Mouse (Mus musculus) ES-Bruce4 (cell line): ENCODE data around the gene Gsta3. TPM values are rescaled to one million over a fixed set of nuclear protein-coding genes. Genes with fewer than 3 reads are reported as not detected.
"Not testable (repeated sequence)": the region's sequence is repeated elsewhere in the genome, so short reads cannot be mapped to it uniquely, and the experiment has no call there.

Experiments used
- H3K27ac ChIP-seq: 2 replicates; pipeline ENCODE4 v1.5.1; 2012; ENCODE audit warnings: low read length, inconsistent platforms; ENCODE audit not compliant: insufficient read depth
- H3K27me3 ChIP-seq: 2 replicates; pipeline ENCODE4 v1.6.1; 2012; ENCODE audit warnings: mild to moderate bottlenecking, low read length, inconsistent platforms; ENCODE audit not compliant: control insufficient read depth, poor library complexity, insufficient read depth, severe bottlenecking
- H3K36me3 ChIP-seq: 2 replicates; pipeline ENCODE4 v1.6.1; 2012; ENCODE audit warnings: inconsistent platforms, mild to moderate bottlenecking, low read length, moderate library complexity; ENCODE audit not compliant: control insufficient read depth, poor library complexity, insufficient read depth, severe bottlenecking
- H3K4me1 ChIP-seq: one replicate; pipeline ENCODE4 v1.8.1; 2011; ENCODE audit warnings: low read length; ENCODE audit not compliant: control insufficient read depth, insufficient read depth
- H3K4me3 ChIP-seq: 2 replicates; pipeline ENCODE4 v1.5.1; 2011; ENCODE audit warnings: low read depth, mild to moderate bottlenecking, low read length
- H3K9ac ChIP-seq: 2 replicates; pipeline ENCODE4 v1.6.1; 2012; ENCODE audit warnings: low read depth, mild to moderate bottlenecking, inconsistent platforms; ENCODE audit not compliant: poor library complexity, severe bottlenecking
- H3K9me3 ChIP-seq: replicated peaks from 2 replicates; pipeline ENCODE4 v1.6.1; 2012; ENCODE audit warnings: mild to moderate bottlenecking, low read length, inconsistent platforms; ENCODE audit not compliant: control insufficient read depth, poor library complexity, insufficient read depth, severe bottlenecking
- CTCF ChIP-seq: IDR thresholded peaks from one replicate; pipeline ENCODE4 v1.8.1; 2011; ENCODE audit warnings: low read depth, low read length
- EP300 ChIP-seq: IDR thresholded peaks from 2 replicates; pipeline ENCODE4 v1.6.1; 2011; ENCODE audit warnings: low read depth, low read length; ENCODE audit not compliant: insufficient read depth
- POLR2A ChIP-seq: IDR thresholded peaks from one replicate; pipeline ENCODE4 v1.8.1; 2011; ENCODE audit warnings: low read length; ENCODE audit not compliant: insufficient read depth
- polyA plus RNA-seq: library from polyadenylated mRNA; stranded (reverse); fragments of >200 nt; gene quantifications from 2 replicates; pipeline ENCODE4 v1.2.4, GENCODE M21; 2011; ENCODE audit warnings: low read depth; ENCODE audit not compliant: missing spikeins, insufficient read depth, insufficient read length

Gene Gsta3
- polyA plus RNA-seq, 1 experiment, result 1.5 TPM

GRCm38 (mm10) chr1:21273091-21273490 lies 32.7 kb downstream of the Gsta3 start:
- no peaks in the 10 kb centered on the region for H3K4me1 ChIP-seq
- no peaks in the 10 kb centered on the region for H3K27me3 ChIP-seq
- no peak overlapping the region for H3K4me3 ChIP-seq
- H3K9ac ChIP-seq, result no peak overlapping the region
- TF ChIP-seq CTCF, result no peak
- TF ChIP-seq EP300, result no peak
- no peak for TF ChIP-seq POLR2A
- H3K36me3 ChIP-seq, result no peaks in the 10 kb centered on the region
- no peak overlapping the region for H3K27ac ChIP-seq
- H3K9me3 ChIP-seq, result no peaks in the 10 kb centered on the region

- Histone ChIP-seq H3K27me3 (no peaks in the 10 kb centered on the region), H3K9me3 (no peaks in the 10 kb centered on the region), H3K27ac (no peak overlapping the region), H3K4me1 (no peaks in the 10 kb centered on the region), H3K9ac (no peak overlapping the region), H3K36me3 (no peaks in the 10 kb centered on the region), H3K4me3 (no peak overlapping the region)
- TF ChIP-seq POLR2A (no peak), CTCF (no peak), EP300 (no peak)
These were observed 34.1 kb downstream of the Gsta3 start for GRCm38 (mm10) chr1:21274437-21275040.

- H3K9ac ChIP-seq, H3K4me3 ChIP-seq, H3K27ac ChIP-seq, H3K9me3 ChIP-seq, H3K36me3 ChIP-seq, H3K4me1 ChIP-seq, H3K27me3 ChIP-seq: not testable (repeated sequence)
These were observed 35.0 kb downstream of the Gsta3 start for GRCm38 (mm10) chr1:21275366-21275765.

GRCm38 (mm10) chr1:21276158-21276557 lies 35.8 kb downstream of the Gsta3 start:
- H3K9me3 ChIP-seq, H3K36me3 ChIP-seq, H3K27me3 ChIP-seq, H3K4me3 ChIP-seq, H3K9ac ChIP-seq, H3K4me1 ChIP-seq, H3K27ac ChIP-seq: not testable (repeated sequence)

GRCm38 (mm10) chr1:21280306-21280705 lies 39.9 kb downstream of the Gsta3 start:
- Histone ChIP-seq H3K9ac (no peak overlapping the region), H3K27me3 (no peaks in the 10 kb centered on the region), H3K9me3 (no peaks in the 10 kb centered on the region), H3K27ac (no peak overlapping the region), H3K4me1 (no peaks in the 10 kb centered on the region), H3K36me3 (no peaks in the 10 kb centered on the region), H3K4me3 (no peak overlapping the region)
- TF ChIP-seq POLR2A (no peak), EP300 (no peak), CTCF (no peak)

GRCm38 (mm10) chr1:21284644-21285043 lies 44.3 kb downstream of the Gsta3 start:
- not testable (repeated sequence) for H3K9me3 ChIP-seq, H3K27ac ChIP-seq, H3K4me1 ChIP-seq, H3K36me3 ChIP-seq, H3K4me3 ChIP-seq, H3K9ac ChIP-seq, H3K27me3 ChIP-seq

GRCm38 (mm10) chr1:21291394-21291793 lies 51.0 kb downstream of the Gsta3 start:
- TF ChIP-seq EP300 (no peak), POLR2A (no peak), CTCF (no peak)

More at GRCm38 (mm10) chr1:21291394-21291793, 51.0 kb downstream of the Gsta3 start:
- Histone ChIP-seq H3K36me3 (no peaks in the 10 kb centered on the region), H3K27me3 (no peaks in the 10 kb centered on the region), H3K4me1 (no peaks in the 10 kb centered on the region), H3K9ac (no peak overlapping the region), H3K4me3 (no peak overlapping the region), H3K9me3 (no peaks in the 10 kb centered on the region), H3K27ac (no peak overlapping the region)
